Mouse (Mus musculus): ENCODE measurements at regions not wholly inside any gene's neighbourhood (a gene's known extent, or its start where the extent isn't known, plus 50 kb on each side); places are given as distances from the start of the nearest gene placed in this dataset.

- no peak for TF ChIP-seq CTCF (IDR thresholded peaks at IDR 0.05; ENCODE audit: low read depth, low read length)
- TF ChIP-seq POLR2A (IDR thresholded peaks at IDR 0.05; ENCODE audit: extremely low read depth, insufficient read depth, low read length): no peak
Observed at GRCm38 (mm10) chr3:21361069-21361468, 715.4 kb upstream of the Tbl1xr1 start.
